Mouse (Mus musculus): ENCODE measurements around the gene Rai1. TPM values are rescaled to one million over a fixed set of nuclear protein-coding genes. Genes with fewer than 3 reads are reported as not detected.

The Rai1 gene
- polyA plus RNA-seq, 1 experiment from 2014 or later, result 23.9 TPM

DNA sequence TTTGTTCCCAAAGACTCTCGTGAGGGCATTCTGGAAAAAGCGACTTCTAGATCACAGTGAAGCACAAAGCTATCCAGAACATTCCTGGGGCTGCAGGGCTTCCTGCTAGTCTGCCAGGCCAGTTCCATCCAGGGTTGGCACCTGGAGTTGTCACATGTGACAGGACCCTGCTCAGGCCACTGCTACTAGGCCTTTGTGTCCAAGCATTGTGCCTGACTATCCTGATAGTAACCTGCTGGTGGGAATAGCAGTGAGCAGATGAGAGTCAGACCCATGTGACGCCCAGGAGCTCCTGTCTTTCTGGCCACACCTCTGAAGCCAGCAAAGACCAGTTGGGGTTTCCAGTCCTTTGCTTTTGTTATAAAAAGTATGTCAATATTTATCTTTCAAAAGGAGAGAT, 67.3 kb downstream of the Rai1 start:
- H3K9me3 ChIP-seq (ENCODE audit: control insufficient read depth, low read length), result no peaks in the 10 kb centered on the region
- WGBS, result 82% methylated on average over 3 of the region's 3 CpGs
- H3K4me2 ChIP-seq (ENCODE audit: low read depth, low read length), result no peak overlapping the region
- H3K9ac ChIP-seq (ENCODE audit: low read depth, low read length), result no peak overlapping the region
- peaks cover 30% of the 10 kb centered on the region for H3K4me1 ChIP-seq (ENCODE audit: control insufficient read depth, insufficient read depth, low read length)
- H3K27ac ChIP-seq (replicated peaks; ENCODE audit: low read depth, low read length), result no peak overlapping the region
- no peaks in the 10 kb centered on the region for H3K27me3 ChIP-seq (replicated peaks; ENCODE audit: control insufficient read depth, insufficient read depth, low read length)
- DNase-seq (ENCODE audit: low spot score), result no peak
- H3K4me3 ChIP-seq (ENCODE audit: low read depth, low read length), result no peak overlapping the region
- ATAC-seq (ENCODE audit: low read depth), result no peak
- no peaks in the 10 kb centered on the region for H3K36me3 ChIP-seq (ENCODE audit: control insufficient read depth, insufficient read depth, low read length)

GRCm38 (mm10) chr11:60173606-60174184, 68.9 kb downstream of the Rai1 start:
- ATAC-seq (ENCODE audit: low read depth), result no peak

GRCm38 (mm10) chr11:60175371-60176181, 70.8 kb downstream of the Rai1 start:
- H3K9ac ChIP-seq (ENCODE audit: low read depth, low read length), result peak overlapping the region; percentile 77
- peaks cover 50% of the 10 kb centered on the region for H3K4me1 ChIP-seq (ENCODE audit: control insufficient read depth, insufficient read depth, low read length)
- H3K9me3 ChIP-seq (ENCODE audit: control insufficient read depth, low read length), result no peaks in the 10 kb centered on the region
- peak overlapping the region; percentile 100 for H3K4me2 ChIP-seq (ENCODE audit: low read depth, low read length)
- H3K4me3 ChIP-seq (ENCODE audit: low read depth, low read length), result peak overlapping the region; percentile 64
- whole genome bisulfite sequencing, result under 1% methylated on average over 28 of the region's 66 CpGs
- H3K27me3 ChIP-seq (replicated peaks; ENCODE audit: control insufficient read depth, insufficient read depth, low read length), result no peaks in the 10 kb centered on the region
- peaks cover 6% of the 10 kb centered on the region; the same call in 1 of the 2 replicates for H3K36me3 ChIP-seq (ENCODE audit: control insufficient read depth, insufficient read depth, low read length)
- H3K27ac ChIP-seq (replicated peaks; ENCODE audit: low read depth, low read length), result peak overlapping the region; percentile 93
- DNase-seq (ENCODE audit: low spot score) (peak; percentile 79), ATAC-seq (ENCODE audit: low read depth) (peak; percentile 48)

More at GRCm38 (mm10) chr11:60173606-60174184, 68.9 kb downstream of the Rai1 start:
- Histone ChIP-seq H3K27me3 (replicated peaks; ENCODE audit: control insufficient read depth, insufficient read depth, low read length) (no peaks in the 10 kb centered on the region), H3K4me3 (ENCODE audit: low read depth, low read length) (no peak overlapping the region), H3K9ac (ENCODE audit: low read depth, low read length) (no peak overlapping the region), H3K4me2 (ENCODE audit: low read depth, low read length) (no peak overlapping the region), H3K27ac (replicated peaks; ENCODE audit: low read depth, low read length) (no peak overlapping the region), H3K4me1 (ENCODE audit: control insufficient read depth, insufficient read depth, low read length) (peaks cover 35% of the 10 kb centered on the region), H3K9me3 (ENCODE audit: control insufficient read depth, low read length) (no peaks in the 10 kb centered on the region), H3K36me3 (ENCODE audit: control insufficient read depth, insufficient read depth, low read length) (no peaks in the 10 kb centered on the region)
- WGBS, result 65% methylated on average over 10 of the region's 10 CpGs
- DNase-seq (ENCODE audit: low spot score), result no peak

DNA sequence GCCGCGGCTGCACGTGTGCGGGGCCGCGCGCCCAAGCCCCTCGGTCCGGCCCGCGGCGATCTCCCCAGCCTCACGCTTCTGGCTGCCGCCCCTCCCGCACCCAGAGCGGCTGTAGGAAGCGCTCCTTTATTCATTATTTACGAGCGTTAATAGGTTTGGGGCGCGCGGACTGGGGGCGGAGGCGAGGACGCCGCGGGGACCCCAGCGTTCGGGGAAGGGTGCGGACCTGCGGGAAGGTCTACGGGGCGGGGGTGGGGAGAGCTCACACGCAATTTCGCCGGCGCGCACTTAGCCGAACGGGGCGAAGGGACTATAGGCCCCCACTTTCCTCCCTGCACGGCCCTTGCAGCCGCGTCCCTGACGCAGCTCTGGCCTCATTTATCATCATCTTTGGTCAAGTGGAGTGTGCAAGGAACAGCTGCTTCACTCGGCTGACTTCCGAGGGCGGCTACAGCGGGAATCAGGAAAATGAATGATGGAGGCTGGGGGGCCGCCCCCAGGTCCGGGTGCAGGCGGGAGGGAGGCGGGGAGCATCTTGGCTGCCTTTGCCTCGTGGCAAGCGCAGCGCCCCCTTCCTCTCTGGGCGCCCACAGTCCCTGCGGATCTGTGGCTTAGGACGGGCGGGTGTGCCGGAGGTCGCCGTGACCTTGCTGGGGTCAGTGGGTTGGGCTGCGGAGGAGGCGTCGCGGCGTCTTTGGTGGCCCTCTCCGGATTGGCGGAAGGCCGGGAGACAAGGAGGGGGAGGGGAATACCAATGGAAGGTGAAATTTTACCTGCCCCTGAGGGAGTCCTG, 71.6 kb downstream of the Rai1 start:
- DNase-seq (ENCODE audit: low spot score) (peak; percentile 71), ATAC-seq (ENCODE audit: low read depth) (peak; percentile 45; the same call in 1 of the 2 replicates)
- peak overlapping the region; percentile 100 for H3K4me2 ChIP-seq (ENCODE audit: low read depth, low read length)
- H3K4me1 ChIP-seq (ENCODE audit: control insufficient read depth, insufficient read depth, low read length), result peaks cover 58% of the 10 kb centered on the region
- H3K9me3 ChIP-seq (ENCODE audit: control insufficient read depth, low read length), result no peaks in the 10 kb centered on the region
- H3K4me3 ChIP-seq (ENCODE audit: low read depth, low read length), result peak overlapping the region; percentile 64
- WGBS, result 0% methylated on average over 36 of the region's 71 CpGs
- no peaks in the 10 kb centered on the region for H3K27me3 ChIP-seq (replicated peaks; ENCODE audit: control insufficient read depth, insufficient read depth, low read length)
- peak overlapping the region; percentile 93 for H3K27ac ChIP-seq (replicated peaks; ENCODE audit: low read depth, low read length)
- peaks cover 6% of the 10 kb centered on the region; the same call in 1 of the 2 replicates for H3K36me3 ChIP-seq (ENCODE audit: control insufficient read depth, insufficient read depth, low read length)
- peak overlapping the region; percentile 77 for H3K9ac ChIP-seq (ENCODE audit: low read depth, low read length)

DNA sequence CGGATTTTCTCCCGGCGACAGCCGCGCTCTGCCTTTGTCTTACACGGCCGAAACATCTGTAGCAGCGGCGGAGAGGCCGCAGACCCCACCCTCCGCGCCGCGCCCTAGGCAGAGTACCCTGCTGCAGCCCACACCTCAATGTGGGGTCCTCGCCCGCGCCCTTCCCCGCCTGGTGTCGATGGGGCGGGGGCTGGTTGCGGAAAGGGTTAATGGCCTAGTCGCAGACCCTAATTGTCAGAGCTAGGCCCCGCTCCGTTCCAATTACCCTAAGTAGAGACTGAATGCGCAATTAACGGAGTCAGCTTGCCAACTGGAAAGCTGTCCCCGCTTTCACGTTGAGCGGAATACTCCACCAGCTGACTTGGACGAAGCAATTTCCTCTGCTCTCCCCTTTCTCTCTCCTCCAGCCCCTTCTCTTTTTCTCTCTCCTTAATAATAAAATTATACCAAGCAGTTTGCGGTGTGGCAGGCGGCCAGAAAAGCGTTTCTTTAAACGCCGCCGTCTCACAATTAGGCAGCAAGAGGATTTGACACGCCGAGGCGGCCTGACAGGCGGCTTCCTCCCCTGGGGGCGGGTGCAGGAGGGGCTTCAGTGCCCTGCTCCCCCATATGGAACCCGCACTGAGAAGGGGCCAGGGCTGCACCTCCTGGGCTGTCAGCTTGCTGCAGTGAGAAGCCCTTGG, 72.3 kb downstream of the Rai1 start:
- Histone ChIP-seq H3K27ac (replicated peaks; ENCODE audit: low read depth, low read length) (peak overlapping the region; percentile 93), H3K4me3 (ENCODE audit: low read depth, low read length) (peak overlapping the region; percentile 64), H3K4me1 (ENCODE audit: control insufficient read depth, insufficient read depth, low read length) (peaks cover 65% of the 10 kb centered on the region), H3K36me3 (ENCODE audit: control insufficient read depth, insufficient read depth, low read length) (peaks cover 6% of the 10 kb centered on the region; the same call in 1 of the 2 replicates), H3K9me3 (ENCODE audit: control insufficient read depth, low read length) (no peaks in the 10 kb centered on the region), H3K4me2 (ENCODE audit: low read depth, low read length) (peak overlapping the region; percentile 100), H3K9ac (ENCODE audit: low read depth, low read length) (peak overlapping the region; percentile 77), H3K27me3 (replicated peaks; ENCODE audit: control insufficient read depth, insufficient read depth, low read length) (no peaks in the 10 kb centered on the region)
- DNase-seq (ENCODE audit: low spot score), result peak; percentile 95
- WGBS, result 1% methylated on average over 22 of the region's 42 CpGs
- ATAC-seq (ENCODE audit: low read depth), result peak; percentile 54

- DNase-seq (ENCODE audit: low spot score) (no peak), ATAC-seq (ENCODE audit: low read depth) (no peak)
- Histone ChIP-seq H3K27ac (replicated peaks; ENCODE audit: low read depth, low read length) (peak overlapping the region; percentile 93), H3K36me3 (ENCODE audit: control insufficient read depth, insufficient read depth, low read length) (peaks cover 6% of the 10 kb centered on the region; the same call in 1 of the 2 replicates), H3K4me3 (ENCODE audit: low read depth, low read length) (no peak overlapping the region), H3K9ac (ENCODE audit: low read depth, low read length) (no peak overlapping the region), H3K9me3 (ENCODE audit: control insufficient read depth, low read length) (no peaks in the 10 kb centered on the region), H3K4me1 (ENCODE audit: control insufficient read depth, insufficient read depth, low read length) (peaks cover 72% of the 10 kb centered on the region), H3K4me2 (ENCODE audit: low read depth, low read length) (peak overlapping the region; percentile 100), H3K27me3 (replicated peaks; ENCODE audit: control insufficient read depth, insufficient read depth, low read length) (no peaks in the 10 kb centered on the region)
- 32% methylated on average over 6 of the region's 6 CpGs for WGBS
These were observed 73.2 kb downstream of the Rai1 start for GRCm38 (mm10) chr11:60178005-60178404.

DNA sequence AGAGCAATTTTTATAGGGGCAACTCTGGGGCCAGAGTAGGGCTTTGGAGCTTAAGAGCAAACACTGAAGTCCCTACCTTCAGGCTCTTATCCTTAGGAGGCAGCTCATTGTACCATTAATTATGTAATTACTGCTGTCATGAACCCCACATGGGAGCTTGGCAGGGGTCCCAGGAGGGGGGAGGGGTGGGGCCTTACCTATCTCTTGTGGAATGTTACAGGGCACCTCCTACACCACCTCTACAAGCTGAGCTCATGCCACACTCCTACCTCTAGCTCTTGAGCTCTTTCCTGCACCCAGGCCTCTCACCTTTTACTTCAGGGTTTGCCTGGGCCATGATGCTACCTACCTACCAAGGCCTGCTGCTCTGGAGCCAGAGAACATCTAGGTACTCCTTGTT, 73.7 kb downstream of the Rai1 start:
- ATAC-seq (ENCODE audit: low read depth) (no peak), DNase-seq (ENCODE audit: low spot score) (peak; percentile 62)
- Histone ChIP-seq H3K36me3 (ENCODE audit: control insufficient read depth, insufficient read depth, low read length) (peaks cover 6% of the 10 kb centered on the region; the same call in 1 of the 2 replicates), H3K27ac (replicated peaks; ENCODE audit: low read depth, low read length) (no peak overlapping the region), H3K4me3 (ENCODE audit: low read depth, low read length) (no peak overlapping the region), H3K9ac (ENCODE audit: low read depth, low read length) (no peak overlapping the region), H3K9me3 (ENCODE audit: control insufficient read depth, low read length) (no peaks in the 10 kb centered on the region), H3K4me1 (ENCODE audit: control insufficient read depth, insufficient read depth, low read length) (peaks cover 77% of the 10 kb centered on the region), H3K4me2 (ENCODE audit: low read depth, low read length) (no peak overlapping the region), H3K27me3 (replicated peaks; ENCODE audit: control insufficient read depth, insufficient read depth, low read length) (no peaks in the 10 kb centered on the region)
